Mouse (Mus musculus): ENCODE results near the gene Rarres1.

Gene Rarres1

GRCm38 (mm10) chr3:67497998-67498397, 17.3 kb downstream of the Rarres1 start:
- in situ Hi-C loops (cut with MboI; ENCODE audit: unreplicated experiment in 2 of 2) = loop anchor here (5.0 to 25.0 kb wide), 5 partner anchors 36 to 1961 kb away; partner anchors contain the start of genes Lxn (in 2 of the 2), Rsrc1 (in 2 of the 2), Shox2 (in 2 of the 2) and Il12a (in 1 of the 2)

DNA sequence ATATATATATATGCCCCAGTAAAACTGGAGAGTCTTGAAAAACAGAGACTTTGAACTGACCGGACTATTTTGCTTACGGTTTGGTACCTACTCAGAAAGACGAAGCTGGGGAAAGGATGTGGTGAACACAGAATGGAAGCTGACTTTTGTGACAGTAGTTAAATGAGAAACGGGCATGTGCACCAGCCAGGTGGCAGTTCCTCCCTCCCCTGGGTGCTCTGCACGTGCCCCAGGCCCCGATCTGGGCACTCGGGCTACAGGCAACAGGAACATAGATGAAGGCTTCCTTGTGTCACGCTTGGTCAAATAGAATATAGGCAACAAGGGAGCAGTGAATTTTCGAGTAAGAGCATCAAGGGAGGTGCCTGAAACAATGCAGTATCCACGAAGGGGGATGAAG, 19.0 kb downstream of the Rarres1 start:
- in situ Hi-C loops (cut with MboI; ENCODE audit: unreplicated experiment in 2 of 2) = loop anchor here (5.0 to 25.0 kb wide), 5 partner anchors 34 to 1959 kb away; partner anchors contain the start of genes Lxn (in 2 of the 2), Rsrc1 (in 2 of the 2), Shox2 (in 2 of the 2) and Il12a (in 1 of the 2)

DNA sequence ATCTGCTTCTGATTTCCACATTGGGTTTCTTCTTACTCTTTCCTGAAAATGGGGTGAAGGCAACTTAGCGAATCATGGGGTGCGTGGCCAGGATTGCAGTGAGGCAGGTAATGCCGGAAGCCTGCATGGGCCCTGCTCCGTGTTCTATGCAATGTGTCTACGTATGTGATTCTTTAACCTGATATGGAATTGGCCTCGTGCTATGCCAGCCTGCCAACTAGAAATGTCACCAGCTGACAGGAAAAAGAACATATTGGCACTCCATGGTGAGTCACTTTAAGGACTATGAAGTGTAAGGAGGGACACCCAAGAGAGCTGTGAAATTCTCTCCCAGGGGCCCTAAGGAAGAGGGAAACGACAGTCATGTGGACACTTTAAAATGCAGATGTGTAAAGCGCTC, 22.2 kb downstream of the Rarres1 start:
- in situ Hi-C loops (cut with MboI; ENCODE audit: unreplicated experiment in 2 of 2) = loop anchor here (25.0 kb wide), 4 partner anchors 506 to 1956 kb away; partner anchors contain the start of genes Rsrc1 (in 2 of the 2), Shox2 (in 2 of the 2), Il12a (in 1 of the 2) and Tiparp (in 1 of the 2)

DNA sequence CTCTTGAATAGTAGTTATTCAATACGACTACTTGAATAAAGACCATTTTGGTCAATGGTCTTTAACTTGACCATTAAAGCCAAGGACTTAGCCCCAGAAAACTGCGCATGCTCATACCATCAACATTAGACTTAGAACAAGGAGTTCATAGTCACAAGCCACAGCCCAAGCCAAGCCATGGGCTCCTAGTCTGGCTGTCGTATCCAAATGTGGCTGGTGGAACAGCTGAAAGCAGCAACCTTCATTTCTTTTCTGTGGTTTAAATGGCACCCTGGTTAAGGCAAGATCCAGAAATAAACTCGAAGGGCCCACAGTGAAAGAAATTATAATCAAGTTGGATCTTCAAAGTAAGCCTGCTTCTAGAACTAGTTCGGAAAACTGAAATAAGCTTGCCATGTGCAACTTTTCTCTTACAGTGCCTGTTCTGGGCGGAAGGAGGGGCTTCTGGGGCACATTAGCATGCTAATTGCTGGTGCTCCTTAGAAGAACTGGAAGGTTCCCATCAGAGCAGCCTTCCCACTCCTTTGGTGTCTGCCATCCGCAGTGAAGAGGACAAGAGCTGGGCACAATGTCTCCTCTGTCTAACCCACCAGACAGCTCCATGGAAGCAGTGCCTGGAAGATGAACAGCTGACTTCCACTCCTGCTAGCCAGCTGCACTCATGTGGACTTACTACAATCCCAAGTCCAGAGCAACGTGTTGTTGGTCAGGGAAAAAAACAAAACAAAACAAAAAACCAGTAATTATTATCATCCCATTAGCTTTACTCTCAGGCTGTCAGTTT, 23.0 kb downstream of the Rarres1 start:
- in situ Hi-C loops (cut with MboI; ENCODE audit: unreplicated experiment in 2 of 2) = loop anchor here (25.0 kb wide), 4 partner anchors 505 to 1955 kb away; partner anchors contain the start of genes Rsrc1 (in 2 of the 2), Shox2 (in 2 of the 2), Il12a (in 1 of the 2) and Tiparp (in 1 of the 2)

DNA sequence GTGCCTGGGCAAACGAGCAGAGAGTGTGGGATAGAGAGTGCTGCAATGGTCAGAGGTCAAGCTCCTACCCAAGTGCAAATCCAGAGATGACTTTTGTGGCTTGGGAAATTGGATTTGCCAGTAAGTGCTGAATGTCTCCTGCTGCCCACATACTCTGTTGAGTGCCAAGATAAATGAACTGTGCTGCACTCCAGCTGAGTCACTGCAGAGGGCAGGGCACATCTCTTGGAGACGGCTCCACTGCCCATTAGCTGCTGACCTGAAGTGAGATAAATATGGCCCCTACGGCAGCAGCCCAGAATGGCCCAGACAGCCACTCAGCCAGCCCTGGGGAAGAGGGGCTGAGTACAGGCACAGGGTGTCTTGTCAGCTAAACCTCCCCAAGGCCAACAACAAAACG, 25.2 kb downstream of the Rarres1 start:
- in situ Hi-C loops (cut with MboI; ENCODE audit: unreplicated experiment in 2 of 2) = loop anchor here (25.0 kb wide), 4 partner anchors 503 to 1953 kb away; partner anchors contain the start of genes Rsrc1 (in 2 of the 2), Shox2 (in 2 of the 2), Il12a (in 1 of the 2) and Tiparp (in 1 of the 2)

DNA sequence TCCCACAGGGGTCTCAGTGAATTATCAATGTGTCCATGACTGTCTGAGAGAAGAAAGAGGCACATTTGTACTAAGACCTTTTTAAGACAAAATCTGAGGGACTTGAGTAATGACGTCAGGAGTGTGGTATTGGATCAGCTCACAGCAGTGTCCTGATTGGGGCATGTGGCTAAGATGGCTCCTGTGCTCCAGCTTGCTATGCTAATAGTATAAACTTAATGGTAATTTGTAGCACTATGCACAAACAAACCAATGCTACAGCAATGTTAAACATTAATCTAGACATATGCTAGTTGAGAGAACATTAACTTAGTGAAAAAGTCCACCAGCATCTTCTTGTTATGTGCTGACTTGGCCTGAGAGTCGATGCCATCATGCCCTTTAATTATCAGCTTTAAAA, 30.1 kb downstream of the Rarres1 start:
- in situ Hi-C loops (cut with MboI; ENCODE audit: unreplicated experiment in 2 of 2) = loop anchor here (25.0 kb wide), 4 partner anchors 498 to 1948 kb away; partner anchors contain the start of genes Rsrc1 (in 2 of the 2), Shox2 (in 2 of the 2), Il12a (in 1 of the 2) and Tiparp (in 1 of the 2)

- in situ Hi-C loops (cut with MboI; ENCODE audit: unreplicated experiment in 2 of 2) = loop anchor here (25.0 kb wide), 4 partner anchors 495 to 1945 kb away; partner anchors contain the start of genes Rsrc1 (in 2 of the 2), Shox2 (in 2 of the 2), Il12a (in 1 of the 2) and Tiparp (in 1 of the 2)
Measured at GRCm38 (mm10) chr3:67482400-67482799, 32.9 kb downstream of the Rarres1 start.

GRCm38 (mm10) chr3:67479806-67480205, 35.5 kb downstream of the Rarres1 start:
- in situ Hi-C loops (cut with MboI; ENCODE audit: unreplicated experiment in 2 of 2) = loop anchor here (25.0 kb wide), 4 partner anchors 493 to 1943 kb away; partner anchors contain the start of genes Rsrc1 (in 2 of the 2), Shox2 (in 2 of the 2), Il12a (in 1 of the 2) and Tiparp (in 1 of the 2)

DNA sequence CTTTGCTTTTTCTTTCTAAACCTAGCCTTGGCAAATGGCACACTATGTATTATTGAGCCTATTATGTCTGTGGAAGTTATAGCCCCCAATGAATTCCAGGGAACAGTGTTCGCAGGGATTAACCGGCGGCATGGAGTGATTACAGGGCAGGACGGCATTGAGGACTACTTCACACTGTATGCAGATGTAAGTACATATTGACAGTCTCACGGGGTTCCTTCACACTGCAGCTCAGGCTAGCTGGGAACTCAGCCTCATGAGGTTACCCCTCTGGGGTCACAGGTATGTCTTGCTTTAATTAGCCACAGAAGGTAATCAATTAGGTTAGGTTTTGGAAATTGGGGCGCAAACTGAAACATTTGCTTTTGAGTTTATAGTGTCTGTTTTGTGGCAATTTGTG, 41.9 kb downstream of the Rarres1 start:
- in situ Hi-C loops (cut with MboI; ENCODE audit: unreplicated experiment in 2 of 2) = no loop called here

GRCm38 (mm10) chr3:67471408-67472127, 43.8 kb downstream of the Rarres1 start:
- in situ Hi-C loops (cut with MboI; ENCODE audit: unreplicated experiment in 2 of 2) = no loop called here

GRCm38 (mm10) chr3:67467281-67467680, 48.0 kb downstream of the Rarres1 start:
- in situ Hi-C loops (cut with MboI; ENCODE audit: unreplicated experiment in 2 of 2) = no loop called here

DNA sequence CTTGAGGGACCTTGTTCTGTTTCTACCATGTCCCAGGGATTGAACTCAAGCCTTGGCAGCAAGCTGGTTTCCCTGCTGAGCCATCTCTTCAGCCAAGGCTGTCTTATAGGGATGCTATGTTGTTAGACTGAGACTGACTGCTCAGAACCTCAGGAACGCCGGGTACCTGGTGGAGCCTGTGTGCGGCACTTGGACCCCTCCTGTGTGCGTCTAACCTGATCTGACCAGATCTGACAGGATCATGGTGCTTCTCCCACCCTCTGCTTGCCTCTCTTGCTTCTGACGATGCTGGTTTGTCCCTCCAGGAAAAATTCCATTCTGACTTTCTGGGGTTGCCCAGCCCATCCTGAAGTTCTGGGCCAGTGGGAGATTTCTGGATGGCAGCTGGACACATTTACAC, 48.7 kb downstream of the Rarres1 start:
- in situ Hi-C loops (cut with MboI; ENCODE audit: unreplicated experiment in 2 of 2) = no loop called here

DNA sequence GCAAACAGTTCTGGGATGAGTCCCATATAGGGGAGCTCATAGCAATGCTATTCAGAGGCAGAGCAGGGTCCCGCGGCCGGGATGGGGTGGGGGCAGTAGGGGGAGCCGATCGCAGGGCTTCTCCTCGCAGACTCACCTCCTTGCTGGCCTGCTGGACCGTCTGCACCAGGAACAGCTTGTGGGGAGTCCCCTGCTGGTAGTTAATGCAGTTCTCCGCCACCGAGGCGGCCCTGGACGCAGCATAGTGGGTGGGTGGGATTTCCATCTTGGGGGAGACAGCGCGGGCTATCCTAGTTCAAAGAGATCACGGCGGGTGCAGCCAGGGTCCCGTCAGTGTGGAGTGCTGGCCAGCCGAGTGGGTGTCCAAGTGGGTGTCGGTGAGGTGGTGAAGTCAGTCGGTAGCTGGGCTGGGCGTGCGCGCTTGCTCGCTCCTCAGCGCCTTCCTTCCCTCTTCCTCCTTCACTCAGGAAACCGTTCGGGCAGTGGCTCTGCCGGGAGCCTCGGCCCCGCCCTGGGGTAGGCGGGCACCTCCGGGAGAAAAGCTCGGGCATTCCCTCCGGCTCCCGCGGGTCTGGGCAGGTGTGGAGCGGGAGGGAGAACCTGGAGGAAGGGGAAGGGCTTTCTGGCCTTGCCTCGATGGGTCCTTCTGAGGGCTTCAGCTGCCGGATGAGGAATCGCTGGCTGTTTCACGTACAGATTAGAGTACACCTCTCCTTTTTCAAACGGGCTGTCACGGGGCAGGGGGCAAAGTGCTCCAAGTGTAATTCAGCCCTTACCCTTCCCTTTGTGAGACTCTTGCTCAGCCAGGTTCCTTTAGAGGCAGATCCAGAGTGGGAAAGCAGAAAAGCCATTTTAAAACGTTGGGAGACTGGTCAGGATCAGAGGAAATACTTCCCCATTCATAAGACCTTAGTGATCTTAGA, 51.6 kb downstream of the Rarres1 start, which contains the start of gene Lxn:
Gene Lxn, minus strand, starts transcription at position 477 of the 923 bp plus-strand sequence.
- in situ Hi-C loops (cut with MboI; ENCODE audit: unreplicated experiment in 2 of 2) = loop anchor here (5.0 kb wide), 1 partner anchor 34 kb away; no protein-coding TSS in a partner anchor

DNA sequence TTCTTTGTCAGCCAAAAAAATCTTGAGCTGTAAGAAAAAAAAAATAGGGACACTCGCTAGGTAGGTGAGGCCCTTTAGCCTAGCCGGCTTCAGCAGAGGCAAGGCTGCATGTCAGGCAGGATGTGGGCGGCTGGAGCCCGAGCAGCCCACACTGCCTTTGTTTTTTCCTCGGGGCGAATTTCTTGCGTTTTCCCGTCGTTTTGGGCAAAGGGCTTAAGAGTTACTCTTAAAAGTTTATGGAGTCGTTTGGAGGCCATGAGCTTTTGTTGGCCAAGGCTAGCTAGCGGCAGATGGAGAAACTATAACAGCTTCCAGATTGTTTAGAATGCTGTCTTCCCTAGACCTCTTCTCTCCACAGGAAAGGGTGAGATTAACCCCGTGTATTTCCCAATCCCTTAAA, 52.3 kb downstream of the Rarres1 start:
- in situ Hi-C loops (cut with MboI; ENCODE audit: unreplicated experiment in 2 of 2) = loop anchor here (5.0 kb wide), 1 partner anchor 34 kb away; no protein-coding TSS in a partner anchor

DNA sequence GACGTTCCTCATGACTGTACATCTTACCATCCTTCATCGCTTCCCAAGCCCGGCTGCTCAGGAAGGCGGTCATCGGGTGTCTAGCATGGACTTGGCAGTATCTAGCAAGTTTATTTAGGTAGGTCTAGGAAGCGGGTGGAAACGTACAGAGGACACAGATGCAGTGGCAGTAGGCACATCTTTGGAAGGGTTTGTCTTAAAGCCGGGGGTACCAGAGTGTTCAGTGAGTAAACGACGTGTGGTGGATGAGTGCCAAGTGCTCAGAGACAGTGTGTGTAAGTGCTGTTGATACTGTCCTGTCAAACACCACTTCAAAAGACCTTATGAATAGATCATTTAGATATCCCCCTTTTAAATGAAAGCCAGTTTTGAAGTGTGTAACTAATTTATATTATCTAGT, 52.7 kb downstream of the Rarres1 start:
- in situ Hi-C loops (cut with MboI; ENCODE audit: unreplicated experiment in 2 of 2) = loop anchor here (5.0 kb wide), 1 partner anchor 35 kb away; no protein-coding TSS in a partner anchor

GRCm38 (mm10) chr3:67462015-67462414, 53.3 kb downstream of the Rarres1 start:
- in situ Hi-C loops (cut with MboI; ENCODE audit: unreplicated experiment in 2 of 2) = loop anchor here (5.0 kb wide), 1 partner anchor 35 kb away; no protein-coding TSS in a partner anchor

GRCm38 (mm10) chr3:67459881-67460280, 55.4 kb downstream of the Rarres1 start:
- in situ Hi-C loops (cut with MboI; ENCODE audit: unreplicated experiment in 2 of 2) = loop anchor here (5.0 kb wide), 1 partner anchor 37 kb away; no protein-coding TSS in a partner anchor

- in situ Hi-C loops (cut with MboI; ENCODE audit: unreplicated experiment in 2 of 2) = no loop called here
Measured at GRCm38 (mm10) chr3:67450601-67451210, 64.6 kb downstream of the Rarres1 start.

All from v-Abl transformed pro-B cells (cell line).